Mouse (Mus musculus) CD4-positive, CD25-positive, alpha-beta regulatory T cell, adult 2 months (primary cell): Measurements from ENCODE around the gene Tmem181a.
A peak's percentile ranks its signal among the peaks of the same experiment; 100 is the strongest.
"Not testable (repeated sequence)": the region's sequence is repeated elsewhere in the genome, so short reads cannot be mapped to it uniquely, and the experiment has no call there.

ENCODE experiments used
- DNase-seq: peaks from one replicate; pipeline ENCODE4 v3.0.0-alpha.2; 2012; ENCODE audit warnings: low read depth, low spot score

The Tmem181a gene

GRCm38 (mm10) chr17:6305656-6306270 is 49.1 kb downstream of the Tmem181a start:
- not testable (repeated sequence) for DNase-seq

GRCm38 (mm10) chr17:6306503-6306902 is 49.8 kb downstream of the Tmem181a start:
- DNase-seq: not testable (repeated sequence)

GRCm38 (mm10) chr17:6311716-6312115 is 55.1 kb downstream of the Tmem181a start:
- not testable (repeated sequence) for DNase-seq

- not testable (repeated sequence) for DNase-seq
These were observed 56.1 kb downstream of the Tmem181a start for GRCm38 (mm10) chr17:6312755-6313154.

- not testable (repeated sequence) for DNase-seq
These were observed 57.8 kb downstream of the Tmem181a start for GRCm38 (mm10) chr17:6314493-6314892.

GRCm38 (mm10) chr17:6315706-6316105 is 59.0 kb downstream of the Tmem181a start:
- DNase-seq: not testable (repeated sequence)

GRCm38 (mm10) chr17:6316379-6317126 is 59.9 kb downstream of the Tmem181a start:
- peak; percentile 37 for DNase-seq

- peak; percentile 92 for DNase-seq
These were observed 60.8 kb downstream of the Tmem181a start, which contains the start of gene Dynlt1a for GRCm38 (mm10) chr17:6317339-6317985. Dynlt1a (minus strand) TSS chr17:6317500.

GRCm38 (mm10) chr17:6321081-6321777 is 64.6 kb downstream of the Tmem181a start:
- DNase-seq: not testable (repeated sequence)

GRCm38 (mm10) chr17:6321778-6322101 is 65.1 kb downstream of the Tmem181a start:
- DNase-seq: not testable (repeated sequence)

GRCm38 (mm10) chr17:6325021-6325420 is 68.4 kb downstream of the Tmem181a start:
- DNase-seq: not testable (repeated sequence)

GRCm38 (mm10) chr17:6325543-6325942 is 68.9 kb downstream of the Tmem181a start:
- DNase-seq: not testable (repeated sequence)

GRCm38 (mm10) chr17:6327554-6327953 is 70.9 kb downstream of the Tmem181a start:
- DNase-seq: not testable (repeated sequence)

- not testable (repeated sequence) for DNase-seq
These were observed 72.3 kb downstream of the Tmem181a start for GRCm38 (mm10) chr17:6328997-6329396.

GRCm38 (mm10) chr17:6342606-6343294 is 86.1 kb downstream of the Tmem181a start:
- not testable (repeated sequence) for DNase-seq

GRCm38 (mm10) chr17:6355256-6355655 is 98.6 kb downstream of the Tmem181a start:
- DNase-seq: not testable (repeated sequence)
